Mouse (Mus musculus): ENCODE measurements at regions not wholly inside any gene's neighbourhood (a gene's known extent, or its start where the extent isn't known, plus 50 kb on each side); places are given as distances from the start of the nearest gene placed in this dataset.
A peak's percentile ranks its signal among the peaks of the same experiment; 100 is the strongest.

GRCm38 (mm10) chr3:154410292-154410691 is 79.8 kb upstream of the Lhx8 start:
- H3K4me1 ChIP-seq (replicated peaks; ENCODE audit: control insufficient read depth, insufficient read depth, low read length) = no peaks in the 10 kb centered on the region
- H3K36me3 ChIP-seq (ENCODE audit: control insufficient read depth, insufficient read depth) = no peaks in the 10 kb centered on the region
- no peak for ATAC-seq
- H3K27ac ChIP-seq (ENCODE audit: low read length) = no peak overlapping the region
- 97% methylated on average over 2 of the region's 2 CpGs for WGBS
- H3K9me3 ChIP-seq (ENCODE audit: control insufficient read depth, low read length) = 0 out of 2 replicates have a peak, but pooled peaks cover 2% of the 10 kb centered on the region
- no peak overlapping the region for H3K9ac ChIP-seq (replicated peaks; ENCODE audit: low read depth, low read length)
- H3K4me3 ChIP-seq (replicated peaks; ENCODE audit: low read length) = no peak overlapping the region
- H3K27me3 ChIP-seq (replicated peaks; ENCODE audit: control insufficient read depth, insufficient read depth, low read length) = no peaks in the 10 kb centered on the region
- H3K4me2 ChIP-seq (ENCODE audit: low read length) = no peak overlapping the region

- Histone ChIP-seq H3K9me3 (ENCODE audit: control insufficient read depth, low read length) (no peaks in the 10 kb centered on the region), H3K27ac (ENCODE audit: low read length) (no peak overlapping the region), H3K4me3 (replicated peaks; ENCODE audit: low read length) (no peak overlapping the region), H3K36me3 (ENCODE audit: control insufficient read depth, insufficient read depth) (no peaks in the 10 kb centered on the region), H3K27me3 (replicated peaks; ENCODE audit: control insufficient read depth, insufficient read depth, low read length) (no peaks in the 10 kb centered on the region), H3K9ac (replicated peaks; ENCODE audit: low read depth, low read length) (no peak overlapping the region), H3K4me2 (ENCODE audit: low read length) (no peak overlapping the region), H3K4me1 (replicated peaks; ENCODE audit: control insufficient read depth, insufficient read depth, low read length) (no peaks in the 10 kb centered on the region)
- 56% methylated on average over 4 of the region's 4 CpGs for WGBS
- no peak for ATAC-seq
Measured at GRCm38 (mm10) chr3:154402081-154402480, 71.6 kb upstream of the Lhx8 start.

- H3K4me1 ChIP-seq (replicated peaks; ENCODE audit: control insufficient read depth, insufficient read depth, low read length) = peaks cover 7% of the 10 kb centered on the region
- no peaks in the 10 kb centered on the region for H3K9me3 ChIP-seq (ENCODE audit: control insufficient read depth, low read length)
- H3K4me2 ChIP-seq (ENCODE audit: low read length) = no peak overlapping the region
- WGBS = 49% methylated on average over 5 of the region's 5 CpGs
- no peaks in the 10 kb centered on the region for H3K36me3 ChIP-seq (ENCODE audit: control insufficient read depth, insufficient read depth)
- no peak overlapping the region for H3K27ac ChIP-seq (ENCODE audit: low read length)
- no peak overlapping the region for H3K9ac ChIP-seq (replicated peaks; ENCODE audit: low read depth, low read length)
- no peak overlapping the region for H3K4me3 ChIP-seq (replicated peaks; ENCODE audit: low read length)
- H3K27me3 ChIP-seq (replicated peaks; ENCODE audit: control insufficient read depth, insufficient read depth, low read length) = no peaks in the 10 kb centered on the region
- no peak for ATAC-seq
Measured at GRCm38 (mm10) chr3:154393626-154394025, 63.2 kb upstream of the Lhx8 start.

GRCm38 (mm10) chr3:154391629-154392028 is 61.2 kb upstream of the Lhx8 start:
- no peaks in the 10 kb centered on the region for H3K9me3 ChIP-seq (ENCODE audit: control insufficient read depth, low read length)
- no peak for ATAC-seq

GRCm38 (mm10) chr3:154388656-154389055 is 58.2 kb upstream of the Lhx8 start:
- no peak for ATAC-seq
- WGBS = 28% methylated on average over 5 of the region's 5 CpGs
- H3K9ac ChIP-seq (replicated peaks; ENCODE audit: low read depth, low read length) = no peak overlapping the region
- H3K36me3 ChIP-seq (ENCODE audit: control insufficient read depth, insufficient read depth) = no peaks in the 10 kb centered on the region
- no peaks in the 10 kb centered on the region for H3K27me3 ChIP-seq (replicated peaks; ENCODE audit: control insufficient read depth, insufficient read depth, low read length)
- H3K27ac ChIP-seq (ENCODE audit: low read length) = no peak overlapping the region
- no peak overlapping the region for H3K4me2 ChIP-seq (ENCODE audit: low read length)
- H3K9me3 ChIP-seq (ENCODE audit: control insufficient read depth, low read length) = no peaks in the 10 kb centered on the region
- H3K4me3 ChIP-seq (replicated peaks; ENCODE audit: low read length) = no peak overlapping the region
- H3K4me1 ChIP-seq (replicated peaks; ENCODE audit: control insufficient read depth, insufficient read depth, low read length) = peaks cover 15% of the 10 kb centered on the region

More at GRCm38 (mm10) chr3:154391629-154392028, 61.2 kb upstream of the Lhx8 start:
- Histone ChIP-seq H3K27ac (ENCODE audit: low read length) (no peak overlapping the region), H3K36me3 (ENCODE audit: control insufficient read depth, insufficient read depth) (no peaks in the 10 kb centered on the region), H3K27me3 (replicated peaks; ENCODE audit: control insufficient read depth, insufficient read depth, low read length) (no peaks in the 10 kb centered on the region), H3K4me1 (replicated peaks; ENCODE audit: control insufficient read depth, insufficient read depth, low read length) (peaks cover 9% of the 10 kb centered on the region), H3K4me3 (replicated peaks; ENCODE audit: low read length) (no peak overlapping the region), H3K4me2 (ENCODE audit: low read length) (no peak overlapping the region), H3K9ac (replicated peaks; ENCODE audit: low read depth, low read length) (no peak overlapping the region)
- WGBS = 20% methylated on average over 3 of the region's 3 CpGs

- no peak overlapping the region for H3K4me3 ChIP-seq (replicated peaks; ENCODE audit: low read length)
- H3K27me3 ChIP-seq (replicated peaks; ENCODE audit: control insufficient read depth, insufficient read depth, low read length) = no peaks in the 10 kb centered on the region
- H3K9me3 ChIP-seq (ENCODE audit: control insufficient read depth, low read length) = no peaks in the 10 kb centered on the region
- no peak overlapping the region for H3K9ac ChIP-seq (replicated peaks; ENCODE audit: low read depth, low read length)
- WGBS = 85% methylated on average over 1 of the region's 1 CpGs
- ATAC-seq = no peak
- peaks cover 15% of the 10 kb centered on the region for H3K4me1 ChIP-seq (replicated peaks; ENCODE audit: control insufficient read depth, insufficient read depth, low read length)
- no peak overlapping the region for H3K4me2 ChIP-seq (ENCODE audit: low read length)
- no peak overlapping the region for H3K27ac ChIP-seq (ENCODE audit: low read length)
- no peaks in the 10 kb centered on the region for H3K36me3 ChIP-seq (ENCODE audit: control insufficient read depth, insufficient read depth)
Measured at GRCm38 (mm10) chr3:154387271-154387670, 56.8 kb upstream of the Lhx8 start.

- 0 out of 2 replicates have a peak overlapping the region, but pooled peaks have one; percentile 5 for H3K4me2 ChIP-seq (ENCODE audit: low read length)
- ATAC-seq = peak; percentile 83
- peaks cover 12% of the 10 kb centered on the region for H3K4me1 ChIP-seq (replicated peaks; ENCODE audit: control insufficient read depth, insufficient read depth, low read length)
- H3K4me3 ChIP-seq (replicated peaks; ENCODE audit: low read length) = no peak overlapping the region
- no peaks in the 10 kb centered on the region for H3K9me3 ChIP-seq (ENCODE audit: control insufficient read depth, low read length)
- WGBS = 2% methylated on average over 10 of the region's 10 CpGs
- H3K36me3 ChIP-seq (ENCODE audit: control insufficient read depth, insufficient read depth) = no peaks in the 10 kb centered on the region
- H3K9ac ChIP-seq (replicated peaks; ENCODE audit: low read depth, low read length) = no peak overlapping the region
- H3K27ac ChIP-seq (ENCODE audit: low read length) = no peak overlapping the region
- H3K27me3 ChIP-seq (replicated peaks; ENCODE audit: control insufficient read depth, insufficient read depth, low read length) = no peaks in the 10 kb centered on the region
Measured at GRCm38 (mm10) chr3:154385831-154386312, 55.4 kb upstream of the Lhx8 start.

- Histone ChIP-seq H3K4me3 (replicated peaks; ENCODE audit: low read length) (no peak overlapping the region), H3K9me3 (ENCODE audit: control insufficient read depth, low read length) (no peaks in the 10 kb centered on the region), H3K27ac (ENCODE audit: low read length) (no peak overlapping the region), H3K9ac (replicated peaks; ENCODE audit: low read depth, low read length) (no peak overlapping the region), H3K4me1 (replicated peaks; ENCODE audit: control insufficient read depth, insufficient read depth, low read length) (peaks cover 9% of the 10 kb centered on the region), H3K4me2 (ENCODE audit: low read length) (no peak overlapping the region), H3K36me3 (ENCODE audit: control insufficient read depth, insufficient read depth) (no peaks in the 10 kb centered on the region), H3K27me3 (replicated peaks; ENCODE audit: control insufficient read depth, insufficient read depth, low read length) (no peaks in the 10 kb centered on the region)
- 83% methylated on average over 6 of the region's 6 CpGs for WGBS
- no peak for ATAC-seq
Measured at GRCm38 (mm10) chr3:154382811-154383210, 52.4 kb upstream of the Lhx8 start.

GRCm38 (mm10) chr3:154381561-154381960 is 51.1 kb upstream of the Lhx8 start:
- Histone ChIP-seq H3K9ac (replicated peaks; ENCODE audit: low read depth, low read length) (no peak overlapping the region), H3K4me1 (replicated peaks; ENCODE audit: control insufficient read depth, insufficient read depth, low read length) (peaks cover 7% of the 10 kb centered on the region), H3K27ac (ENCODE audit: low read length) (no peak overlapping the region), H3K4me3 (replicated peaks; ENCODE audit: low read length) (no peak overlapping the region), H3K36me3 (ENCODE audit: control insufficient read depth, insufficient read depth) (no peaks in the 10 kb centered on the region), H3K27me3 (replicated peaks; ENCODE audit: control insufficient read depth, insufficient read depth, low read length) (no peaks in the 10 kb centered on the region), H3K9me3 (ENCODE audit: control insufficient read depth, low read length) (no peaks in the 10 kb centered on the region), H3K4me2 (ENCODE audit: low read length) (no peak overlapping the region)
- 14% methylated on average over 5 of the region's 5 CpGs for WGBS
- ATAC-seq = no peak
